Mouse (Mus musculus): Measurements from ENCODE around the gene Lcn6. TPM values are rescaled to one million over a fixed set of nuclear protein-coding genes. Genes with fewer than 3 reads are reported as not detected.
A peak's percentile ranks its signal among the peaks of the same experiment; 100 is the strongest.
"Not testable (repeated sequence)": the region's sequence is repeated elsewhere in the genome, so short reads cannot be mapped to it uniquely, and the experiment has no call there.

Lcn6 gene
- polyA plus RNA-seq, 1 experiment from 2014 or later, result not detected

GRCm38 (mm10) chr2:25701001-25701400 lies 24.4 kb downstream of the Lcn6 start:
- DNase-seq (ENCODE audit: low spot score), result no peak

- no peak for DNase-seq (ENCODE audit: low spot score)
Observed at GRCm38 (mm10) chr2:25703706-25704105, 27.1 kb downstream of the Lcn6 start.

- peak; percentile 84 for DNase-seq (ENCODE audit: low spot score)
Observed at GRCm38 (mm10) chr2:25706643-25707481, 30.3 kb downstream of the Lcn6 start, which contains the start of gene Bmyc. Gene Bmyc, plus strand, starts transcription at chr2:25706739.

GRCm38 (mm10) chr2:25708121-25708520 lies 31.5 kb downstream of the Lcn6 start:
- DNase-seq (ENCODE audit: low spot score), result peak; percentile 18

GRCm38 (mm10) chr2:25709056-25709455 lies 32.5 kb downstream of the Lcn6 start:
- not testable (repeated sequence) for DNase-seq (ENCODE audit: low spot score)

- not testable (repeated sequence) for DNase-seq (ENCODE audit: low spot score)
Observed at GRCm38 (mm10) chr2:25709791-25710190, 33.2 kb downstream of the Lcn6 start.

- DNase-seq (ENCODE audit: low spot score), result not testable (repeated sequence)
Observed at GRCm38 (mm10) chr2:25711641-25712040, 35.1 kb downstream of the Lcn6 start.

- no peak for DNase-seq (ENCODE audit: low spot score)
Observed at GRCm38 (mm10) chr2:25717222-25717621, 40.6 kb downstream of the Lcn6 start.

Other genes with a start within 250 kb of the Lcn6 start
- 3.3 and 4.7 TPM in 2 replicates for gene Abca2, start 248.1 kb upstream of the Lcn6 start, polyA plus RNA-seq (2015; fragmentation: Nextera tagmentation; extraction: Ambion mirVana)
- gene Clic3, start 219.9 kb upstream of the Lcn6 start, polyA plus RNA-seq (2015; fragmentation: Nextera tagmentation; extraction: Ambion mirVana), result 3.6 and 4.7 TPM in 2 replicates
- 72.4 and 83.3 TPM in 2 replicates for gene Paxx, start 215.7 kb upstream of the Lcn6 start, polyA plus RNA-seq (2015; fragmentation: Nextera tagmentation; extraction: Ambion mirVana)
- gene Ptgds, start 206.7 kb upstream of the Lcn6 start, polyA plus RNA-seq (2015; fragmentation: Nextera tagmentation; extraction: Ambion mirVana), result 6.3 TPM in 2 replicates
- gene Lcn12, start 182.9 kb upstream of the Lcn6 start, polyA plus RNA-seq (2015; fragmentation: Nextera tagmentation; extraction: Ambion mirVana), result not detected in 2 replicates
- gene Fbxw5, start 176.0 kb upstream of the Lcn6 start, polyA plus RNA-seq (2015; fragmentation: Nextera tagmentation; extraction: Ambion mirVana), result 44.3 and 47.2 TPM in 2 replicates
- 5.6 and 6.4 TPM in 2 replicates for gene C8g, start 175.1 kb upstream of the Lcn6 start, polyA plus RNA-seq (2015; fragmentation: Nextera tagmentation; extraction: Ambion mirVana)
- gene Traf2, start 129.8 kb upstream of the Lcn6 start, polyA plus RNA-seq (2015; fragmentation: Nextera tagmentation; extraction: Ambion mirVana), result 58.1 and 59.1 TPM in 2 replicates
- gene Edf1, start 118.9 kb upstream of the Lcn6 start, polyA plus RNA-seq (2015; fragmentation: Nextera tagmentation; extraction: Ambion mirVana), result 466 and 515 TPM in 2 replicates
- 0.53 and 1.0 TPM in 2 replicates for gene Mamdc4, start 101.9 kb upstream of the Lcn6 start, polyA plus RNA-seq (2015; fragmentation: Nextera tagmentation; extraction: Ambion mirVana)
- 184 and 191 TPM in 2 replicates for gene Phpt1, start 101.6 kb upstream of the Lcn6 start, polyA plus RNA-seq (2015; fragmentation: Nextera tagmentation; extraction: Ambion mirVana)
- gene Ajm1, start 95.0 kb upstream of the Lcn6 start, polyA plus RNA-seq (2015; fragmentation: Nextera tagmentation; extraction: Ambion mirVana), result 0.04 and 0.49 TPM in 2 replicates
- 30.3 and 39.7 TPM in 2 replicates for gene Rabl6, start 68.3 kb upstream of the Lcn6 start, polyA plus RNA-seq (2015; fragmentation: Nextera tagmentation; extraction: Ambion mirVana)
- 0.04 and 0.05 TPM in 2 replicates for gene Ccdc183, start 59.1 kb upstream of the Lcn6 start, polyA plus RNA-seq (2015; fragmentation: Nextera tagmentation; extraction: Ambion mirVana)
- 5.8 and 7.0 TPM in 2 replicates for gene Tmem141, start 54.8 kb upstream of the Lcn6 start, polyA plus RNA-seq (2015; fragmentation: Nextera tagmentation; extraction: Ambion mirVana)
- 9.1 and 9.2 TPM in 2 replicates for gene Fcna, start 48.8 kb upstream of the Lcn6 start, polyA plus RNA-seq (2015; fragmentation: Nextera tagmentation; extraction: Ambion mirVana)
- gene Lcn8, start 23.7 kb upstream of the Lcn6 start, polyA plus RNA-seq (2015; fragmentation: Nextera tagmentation; extraction: Ambion mirVana), result 0.38 and 0.76 TPM in 2 replicates
- not detected in 2 replicates for gene Lcn5, start 18.8 kb upstream of the Lcn6 start, polyA plus RNA-seq (2015; fragmentation: Nextera tagmentation; extraction: Ambion mirVana)
- 0.45 and 0.49 TPM in 2 replicates for gene Lcn10, start 5.9 kb downstream of the Lcn6 start, polyA plus RNA-seq (2015; fragmentation: Nextera tagmentation; extraction: Ambion mirVana)
- gene Obp2a, start 23.3 kb downstream of the Lcn6 start, polyA plus RNA-seq (2015; fragmentation: Nextera tagmentation; extraction: Ambion mirVana), result 1.5 and 1.9 TPM in 2 replicates
- 50.9 and 57.4 TPM in 2 replicates for gene Bmyc, start 30.0 kb downstream of the Lcn6 start, polyA plus RNA-seq (2015; fragmentation: Nextera tagmentation; extraction: Ambion mirVana)
- 0.24 TPM in 1 of 2 replicates, not detected in the other for gene Obp2b, start 60.2 kb downstream of the Lcn6 start, polyA plus RNA-seq (2015; fragmentation: Nextera tagmentation; extraction: Ambion mirVana)
- 0.45 and 0.56 TPM in 2 replicates for gene Lcn3, start 88.8 kb downstream of the Lcn6 start, polyA plus RNA-seq (2015; fragmentation: Nextera tagmentation; extraction: Ambion mirVana)
- 0.89 and 1.1 TPM in 2 replicates for gene Lcn11, start 100.2 kb downstream of the Lcn6 start, polyA plus RNA-seq (2015; fragmentation: Nextera tagmentation; extraction: Ambion mirVana)
- gene Gm13539, start 105.5 kb downstream of the Lcn6 start, polyA plus RNA-seq (2015; fragmentation: Nextera tagmentation; extraction: Ambion mirVana), result 2.3 and 2.6 TPM in 2 replicates
- gene Glt6d1, start 139.1 kb downstream of the Lcn6 start, polyA plus RNA-seq (2015; fragmentation: Nextera tagmentation; extraction: Ambion mirVana), result not detected in 2 replicates
- gene Lcn9, start 146.4 kb downstream of the Lcn6 start, polyA plus RNA-seq (2015; fragmentation: Nextera tagmentation; extraction: Ambion mirVana), result 0.17 TPM in 1 of 2 replicates, not detected in the other
- 0.19 and 0.25 TPM in 2 replicates for gene Sohlh1, start 170.5 kb downstream of the Lcn6 start, polyA plus RNA-seq (2015; fragmentation: Nextera tagmentation; extraction: Ambion mirVana)
- 0.14 and 0.18 TPM in 2 replicates for gene Kcnt1, start 186.9 kb downstream of the Lcn6 start, polyA plus RNA-seq (2015; fragmentation: Nextera tagmentation; extraction: Ambion mirVana)